Mouse (Mus musculus) fibroblast of lung, adult 2 months (primary cell): ENCODE measurements around the gene Cpt1a.

Experiments used
- DNase-seq: peaks from one replicate; pipeline ENCODE4 v3.0.0-alpha.2; 2011; ENCODE audit warnings: low read depth

Gene Cpt1a

DNA sequence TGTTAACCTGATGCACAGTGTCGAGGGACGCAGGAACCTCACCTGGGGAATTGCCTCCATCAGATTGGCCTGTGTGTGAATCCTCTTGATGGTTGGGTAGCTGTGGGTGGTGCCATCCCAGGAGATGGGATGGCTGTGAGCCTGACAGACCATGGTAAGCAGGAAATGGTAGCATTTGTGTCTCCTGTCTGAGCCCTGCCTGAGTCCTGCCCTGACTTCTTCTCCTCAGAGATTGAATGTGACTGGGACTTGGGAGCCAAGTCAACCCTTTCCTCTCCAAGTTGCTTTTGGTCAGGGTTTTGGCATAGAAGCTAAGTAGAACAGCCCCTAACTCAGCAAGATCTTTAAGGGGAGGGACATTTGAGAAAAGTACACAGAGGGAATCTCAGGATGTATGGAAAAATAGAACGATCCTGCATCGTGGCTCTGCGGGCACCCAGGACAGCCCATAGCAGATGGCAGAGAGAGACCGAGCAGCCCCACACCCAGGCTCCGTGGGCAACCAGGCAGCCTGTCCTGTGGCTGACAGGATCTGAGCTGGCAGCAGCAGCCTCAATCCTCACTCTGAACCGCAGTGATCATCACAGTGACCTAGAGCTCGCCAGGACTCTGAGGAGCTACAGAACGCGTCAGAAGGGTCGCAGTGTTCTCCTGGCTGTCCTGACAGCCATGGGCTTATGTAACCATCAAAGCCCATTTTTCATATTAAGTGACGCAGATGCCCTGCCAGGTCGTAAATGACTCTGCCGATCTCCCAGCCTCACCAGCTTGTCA lies 106.1 kb downstream of the Cpt1a start:
- DNase-seq: no peak

GRCm38 (mm10) chr19:3429156-3429816 lies 107.2 kb downstream of the Cpt1a start:
- no peak for DNase-seq

DNA sequence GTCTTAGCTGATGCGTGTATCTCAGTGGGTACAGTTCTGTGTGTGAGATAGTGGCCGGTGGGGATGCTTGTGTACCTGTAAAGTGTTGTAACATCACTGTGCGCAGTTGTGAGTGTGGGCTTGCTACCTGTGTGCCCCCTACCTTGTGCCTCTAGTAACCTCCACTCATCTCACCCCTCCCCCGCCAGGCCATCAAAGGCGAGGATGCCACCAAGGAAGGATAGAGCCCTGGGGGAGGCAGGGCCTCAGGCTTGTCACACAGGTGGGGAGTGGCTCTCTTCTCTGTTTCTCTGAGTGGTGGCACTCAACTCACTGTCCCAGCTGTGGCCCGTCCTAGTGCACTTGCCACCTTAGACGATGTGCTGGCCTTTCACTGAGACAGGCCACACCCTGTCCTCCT lies 108.9 kb downstream of the Cpt1a start:
- no peak for DNase-seq

GRCm38 (mm10) chr19:3431969-3432368 lies 109.8 kb downstream of the Cpt1a start:
- no peak for DNase-seq

DNA sequence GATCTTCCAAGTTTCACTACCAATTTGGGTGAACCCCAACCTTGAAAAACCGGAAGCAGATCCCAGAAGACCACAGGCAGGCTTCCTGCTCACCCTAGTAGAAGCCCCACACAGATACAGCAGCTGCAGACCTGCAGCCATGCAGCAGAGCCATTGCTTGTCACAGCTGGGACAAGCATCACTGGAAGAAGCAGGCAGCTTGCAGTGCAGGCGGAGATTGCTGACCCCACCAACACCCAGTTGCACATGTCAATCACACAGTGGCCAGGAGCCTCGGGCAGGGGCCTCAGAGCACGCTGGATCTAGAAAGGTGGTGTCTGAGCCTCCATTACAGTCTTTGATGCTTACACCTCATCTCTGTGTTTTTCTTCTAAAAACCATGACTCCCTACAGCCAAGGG lies 112.0 kb downstream of the Cpt1a start:
- DNase-seq: no peak

DNA sequence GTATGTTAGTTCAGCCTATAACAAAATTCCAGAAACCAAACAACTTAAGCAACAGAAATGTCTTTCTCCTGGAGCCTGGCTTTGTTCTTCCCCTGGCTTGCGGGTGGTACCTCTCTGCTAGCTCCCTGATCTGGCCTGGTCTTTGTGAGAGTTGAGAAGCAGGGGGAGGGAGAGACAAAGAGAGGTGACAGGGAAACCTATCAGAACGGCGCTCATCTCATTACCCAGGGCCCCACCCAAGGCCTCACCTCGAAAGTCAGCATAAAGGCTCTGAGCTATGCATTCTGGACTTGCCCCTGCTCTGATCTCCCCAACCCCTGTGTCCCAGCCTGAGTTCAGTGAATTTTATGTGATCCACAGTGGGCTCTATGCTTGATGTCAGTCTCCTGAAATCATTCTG lies 112.5 kb downstream of the Cpt1a start:
- DNase-seq: no peak
